ENCODE assay signal across 8 mouse cellular contexts in genomic region chr7:80025391-80026117, GRCm38 (mm10). TPM values are rescaled to one million over a fixed set of nuclear protein-coding genes. Genes with fewer than 3 reads are reported as not detected.
DNase-seq lines count a peak whose midpoint lies in the region; ATAC-seq and TF ChIP-seq lines count a peak whose summit lies in the region.

No protein-coding gene starts in this region.

- DNase-seq in heart, adult 2 months, result no peak
- no peak for DNase-seq in heart, adult 18-20 months
- DNase-seq in A20 (ENCODE audit: low read depth, low spot score), result peak; percentile 74
- peak; percentile 39 for DNase-seq in embryonic facial prominence, embryonic 14.5 days (ENCODE audit: low spot score)
- peak; percentile 21 for DNase-seq in limb, embryonic 14.5 days (ENCODE audit: low spot score)
- no peak for DNase-seq in ovary, adult 18-20 months (ENCODE audit: low spot score)
- DNase-seq in right cerebral cortex, adult 2 months (ENCODE audit: low spot score in 2 of 2), result no peak

- peak overlapping the region; percentile 73 for H3K4me2 ChIP-seq in embryonic facial prominence, embryonic 14.5 days (ENCODE audit: low read depth, low read length)
- H3K4me2 ChIP-seq in limb, embryonic 14.5 days (replicated peaks; ENCODE audit: low read depth, low read length, severe bottlenecking), result peak overlapping the region; percentile 91
- peak overlapping the region; percentile 96 for H3K4me2 ChIP-seq in stomach, embryonic 16.5 days (ENCODE audit: low read depth, low read length)

- H3K36me3 ChIP-seq in heart, adult 2 months (ENCODE audit: control insufficient read depth, insufficient read depth, low read length), result no peaks in the 10 kb centered on the region
- H3K36me3 ChIP-seq in embryonic facial prominence, embryonic 14.5 days (ENCODE audit: control insufficient read depth, insufficient read depth, low read length), result no peaks in the 10 kb centered on the region
- no peaks in the 10 kb centered on the region for H3K36me3 ChIP-seq in limb, embryonic 14.5 days (ENCODE audit: control insufficient read depth, insufficient read depth, low read length)
- no peaks in the 10 kb centered on the region for H3K36me3 ChIP-seq in stomach, embryonic 16.5 days (ENCODE audit: control insufficient read depth, insufficient read depth, low read length)

- peak; percentile 7 for ATAC-seq in embryonic facial prominence, embryonic 14.5 days (ENCODE audit: low read depth)
- ATAC-seq in limb, embryonic 14.5 days (ENCODE audit: low FRiP score, low read depth), result 0 out of 2 replicates have a peak, but pooled peaks have one; percentile 0
- ATAC-seq in stomach, embryonic 16.5 days (ENCODE audit: insufficient read depth, low FRiP score), result peak; percentile 38; the same call in 1 of the 2 replicates

- 0 out of 2 replicates have a peak, but pooled peaks cover 1% of the 10 kb centered on the region for H3K79me2 ChIP-seq in heart, adult 2 months (replicated peaks; ENCODE audit: control insufficient read depth, insufficient read depth, low read length)

- TF ChIP-seq POLR2A in heart, adult 2 months (IDR thresholded peaks at IDR 0.05; ENCODE audit: insufficient read depth, low read depth, low read length), result no peak
- 0 out of 2 replicates have a peak, but pooled peaks have one; percentile 11 for TF ChIP-seq POLR2A in limb, embryonic 14.5 days (IDR thresholded peaks at IDR 0.05; ENCODE audit: borderline replicate concordance, extremely low read depth, insufficient read depth, insufficient read length)

- H3K9ac ChIP-seq in heart, adult 2 months (ENCODE audit: low read depth, low read length), result peak overlapping the region; percentile 95
- H3K9ac ChIP-seq in embryonic facial prominence, embryonic 14.5 days (ENCODE audit: low read depth, low read length), result peak overlapping the region; percentile 90
- peak overlapping the region; percentile 90 for H3K9ac ChIP-seq in limb, embryonic 14.5 days (ENCODE audit: low read depth, low read length, severe bottlenecking)
- H3K9ac ChIP-seq in stomach, embryonic 16.5 days (ENCODE audit: low read length), result peak overlapping the region; percentile 93

- no peaks in the 10 kb centered on the region for H3K27me3 ChIP-seq in heart, adult 2 months (ENCODE audit: control insufficient read depth, insufficient read depth, low read length)
- H3K27me3 ChIP-seq in embryonic facial prominence, embryonic 14.5 days (replicated peaks; ENCODE audit: control insufficient read depth, insufficient read depth, low read length), result no peaks in the 10 kb centered on the region
- no peaks in the 10 kb centered on the region for H3K27me3 ChIP-seq in limb, embryonic 14.5 days (ENCODE audit: control insufficient read depth, insufficient read depth, low read length)
- H3K27me3 ChIP-seq in stomach, embryonic 16.5 days (ENCODE audit: control insufficient read depth, insufficient read depth, low read length), result no peaks in the 10 kb centered on the region

- no peak for TF ChIP-seq EP300 in heart, adult 2 months (IDR thresholded peaks at IDR 0.05; ENCODE audit: insufficient read depth, low read depth, low read length)

- TF ChIP-seq CTCF in heart, adult 2 months (IDR thresholded peaks at IDR 0.05), result no peak

- intact Hi-C loops in heart, adult 2 months (cut with DNase I), result loop anchor here (2.0 to 10.0 kb wide), 3 partner anchors 37 to 189 kb away; no protein-coding TSS in a partner anchor

- no peaks in the 10 kb centered on the region for H3K9me3 ChIP-seq in embryonic facial prominence, embryonic 14.5 days (ENCODE audit: control insufficient read depth, low read length)
- no peaks in the 10 kb centered on the region for H3K9me3 ChIP-seq in limb, embryonic 14.5 days (ENCODE audit: control insufficient read depth, low read length)
- no peaks in the 10 kb centered on the region for H3K9me3 ChIP-seq in stomach, embryonic 16.5 days (replicated peaks; ENCODE audit: control insufficient read depth, low read length)

- 0% methylated on average over 27 of the region's 28 CpGs for WGBS in heart, adult 2 months
- 1% methylated on average over 27 of the region's 28 CpGs for WGBS in embryonic facial prominence, embryonic 14.5 days
- under 1% methylated on average over 28 of the region's 28 CpGs for WGBS in limb, embryonic 14.5 days
- under 1% methylated on average over 28 of the region's 28 CpGs for WGBS in stomach, embryonic 16.5 days

- peak overlapping the region; percentile 98 for H3K27ac ChIP-seq in heart, adult 2 months
- peak overlapping the region; percentile 99 for H3K27ac ChIP-seq in embryonic facial prominence, embryonic 14.5 days (replicated peaks; ENCODE audit: low read depth, low read length)
- peak overlapping the region; percentile 97 for H3K27ac ChIP-seq in limb, embryonic 14.5 days (replicated peaks; ENCODE audit: low read depth, low read length)
- H3K27ac ChIP-seq in stomach, embryonic 16.5 days (ENCODE audit: low read length), result peak overlapping the region; percentile 98

- H3K4me1 ChIP-seq in heart, adult 2 months (ENCODE audit: control insufficient read depth, insufficient read depth, low read length), result peaks cover 8% of the 10 kb centered on the region
- peaks cover 14% of the 10 kb centered on the region; the same call in 1 of the 2 replicates for H3K4me1 ChIP-seq in embryonic facial prominence, embryonic 14.5 days (ENCODE audit: control insufficient read depth, insufficient read depth, low read length)
- peaks cover 18% of the 10 kb centered on the region for H3K4me1 ChIP-seq in limb, embryonic 14.5 days (ENCODE audit: control insufficient read depth, insufficient read depth, low read length)
- H3K4me1 ChIP-seq in stomach, embryonic 16.5 days (ENCODE audit: control insufficient read depth, insufficient read depth, low read length), result peaks cover 4% of the 10 kb centered on the region; the same call in 1 of the 2 replicates

- peak overlapping the region; percentile 59 for H3K4me3 ChIP-seq in heart, adult 2 months
- H3K4me3 ChIP-seq in embryonic facial prominence, embryonic 14.5 days (ENCODE audit: low read depth, low read length), result peak overlapping the region; percentile 85
- H3K4me3 ChIP-seq in limb, embryonic 14.5 days (replicated peaks; ENCODE audit: low read length), result peak overlapping the region; percentile 78
- H3K4me3 ChIP-seq in stomach, embryonic 16.5 days (replicated peaks; ENCODE audit: low read length), result peak overlapping the region; percentile 81

RNA-seq across cellular contexts. Expression of gene Zfp710, which starts 0.9 kb away (rescaled TPM):
- total RNA-seq in heart, adult 2 months (2021), result 10 to 100 TPM; 26.9 to 32.2 TPM
- 33.4 and 35.5 TPM in 2 replicates for polyA plus RNA-seq in heart, adult 2 months (2012; rRNA removed)
- total RNA-seq in heart, adult 18-20 months (2021), result 10 to 100 TPM; 21.6 to 22.4 TPM
- polyA plus RNA-seq in embryonic facial prominence, embryonic 14.5 days (2014; fragmentation: Nextera tagmentation; extraction: Ambion mirVana), result 14.2 and 14.3 TPM in 2 replicates
- polyA plus RNA-seq in limb, embryonic 14.5 days (2012; rRNA removed), result 24.7 and 35.5 TPM in 2 replicates
- 15.0 and 16.9 TPM in 2 replicates for polyA plus RNA-seq in limb, embryonic 14.5 days (2014; fragmentation: Nextera tagmentation; extraction: Ambion mirVana)
- 14.3 and 16.7 TPM in 2 replicates for polyA plus RNA-seq in stomach, embryonic 16.5 days (2015; fragmentation: Nextera tagmentation; extraction: Ambion mirVana)

Comparison
In these comparisons a context has a peak if more than half of its experiments do, and no peak if none do; other contexts are left out.
1. DNase-seq: peak in A20 (single experiment), embryonic facial prominence, embryonic 14.5 days (single experiment) and limb, embryonic 14.5 days (single experiment); none in heart, adult 2 months (0 of 2), heart, adult 18-20 months (0 of 2), ovary, adult 18-20 months (single experiment) and right cerebral cortex, adult 2 months (0 of 2).
2. Peak in every context shown above with its lines, with median percentiles within 50 percentile points of each other: H3K27ac ChIP-seq, H3K4me3 ChIP-seq, H3K9ac ChIP-seq, ATAC-seq and H3K4me2 ChIP-seq.